7 mouse cellular contexts compared by ENCODE assay signal in the genomic region with DNA sequence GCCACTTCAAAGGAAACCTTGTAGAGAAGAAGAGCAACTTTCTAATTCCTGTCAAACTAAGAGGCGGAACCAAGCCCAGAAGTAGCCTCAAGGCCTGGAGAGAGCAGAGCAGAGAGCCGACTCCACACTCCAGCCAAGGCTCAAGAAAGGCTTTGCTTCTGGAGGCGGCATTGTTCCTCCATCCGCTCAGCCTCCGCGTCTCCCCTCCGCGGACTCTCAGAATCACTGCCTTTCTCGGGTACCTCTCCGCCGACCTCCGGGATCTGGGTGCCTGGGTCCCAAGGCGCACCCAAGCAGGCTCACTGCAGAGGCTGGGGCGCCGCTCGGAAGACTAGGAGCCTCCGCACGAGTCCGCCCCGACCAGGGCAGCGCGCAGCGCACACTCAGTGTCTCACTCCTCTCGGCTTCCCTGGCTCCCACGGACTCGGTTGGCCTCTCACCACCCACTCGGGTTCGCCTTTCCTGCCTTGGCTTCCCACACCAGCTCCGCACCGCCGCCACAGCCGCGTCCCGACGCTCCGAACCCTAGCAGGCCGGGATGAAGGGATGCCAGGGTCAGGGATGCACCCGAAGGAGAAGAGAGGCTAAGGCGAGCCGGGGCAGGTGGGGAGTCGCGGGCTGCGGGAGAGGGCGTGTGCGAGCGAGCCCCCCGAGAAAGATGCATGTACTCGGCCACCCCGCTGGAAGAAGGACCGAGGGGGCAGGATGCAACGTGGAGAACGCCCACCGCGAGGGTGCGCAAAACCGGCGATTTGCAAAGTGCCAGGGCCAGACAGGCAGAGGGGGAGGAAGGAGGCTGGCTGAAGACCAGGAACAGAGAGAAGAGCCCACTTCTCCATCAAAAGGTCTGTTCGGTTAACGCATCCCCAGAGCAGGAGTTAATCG. TPM values are rescaled to one million over a fixed set of nuclear protein-coding genes. Genes with fewer than 3 reads are reported as not detected.
A peak's percentile ranks its signal among the peaks of the same experiment; 100 is the strongest.
DNase-seq lines count a peak whose midpoint lies in the region; ATAC-seq lines count a peak whose summit lies in the region.

No protein-coding gene starts in this region.

- H3K27me3 ChIP-seq in lung, embryonic 15.5 days: peaks cover 46% of the 10 kb centered on the region
- peaks cover 21% of the 10 kb centered on the region for H3K27me3 ChIP-seq in neural tube, embryonic 11.5 days (ENCODE audit: control insufficient read depth, insufficient read depth, low read length)

- peak overlapping the region; percentile 91 for H3K4me2 ChIP-seq in lung, embryonic 15.5 days
- peak overlapping the region; percentile 95 for H3K4me2 ChIP-seq in neural tube, embryonic 11.5 days (ENCODE audit: low read depth)

- no peaks in the 10 kb centered on the region for H3K36me3 ChIP-seq in lung, embryonic 15.5 days
- no peaks in the 10 kb centered on the region for H3K36me3 ChIP-seq in neural tube, embryonic 11.5 days (ENCODE audit: control insufficient read depth, insufficient read depth, low read length)

- peaks cover 20% of the 10 kb centered on the region for H3K4me1 ChIP-seq in lung, embryonic 15.5 days
- H3K4me1 ChIP-seq in neural tube, embryonic 11.5 days (ENCODE audit: control insufficient read depth, insufficient read depth, low read length): no peaks in the 10 kb centered on the region

- 1% methylated on average over 60 of the region's 60 CpGs for WGBS in lung, embryonic 15.5 days
- WGBS in neural tube, embryonic 11.5 days: under 1% methylated on average over 60 of the region's 60 CpGs

- intact Hi-C loops in left cerebral cortex, postnatal 10 days (cut with DNase I): loop anchor here (5.0 kb wide), 1 partner anchor 501 kb away; no protein-coding TSS in a partner anchor

- peak overlapping the region; percentile 48 for H3K4me3 ChIP-seq in lung, embryonic 15.5 days
- H3K4me3 ChIP-seq in neural tube, embryonic 11.5 days (ENCODE audit: low read depth, low read length): peak overlapping the region; percentile 63

- H3K9me3 ChIP-seq in lung, embryonic 15.5 days: no peaks in the 10 kb centered on the region
- no peaks in the 10 kb centered on the region for H3K9me3 ChIP-seq in neural tube, embryonic 11.5 days (ENCODE audit: control insufficient read depth, low read length)

- 0 out of 2 replicates have a peak overlapping the region, but pooled peaks have one; percentile 31 for H3K9ac ChIP-seq in lung, embryonic 15.5 days
- peak overlapping the region; percentile 69 for H3K9ac ChIP-seq in neural tube, embryonic 11.5 days (ENCODE audit: low read length)

- H3K27ac ChIP-seq in lung, embryonic 15.5 days: no peak overlapping the region
- no peak overlapping the region for H3K27ac ChIP-seq in neural tube, embryonic 11.5 days (ENCODE audit: low read depth, low read length)

- peak; percentile 59; the same call in 1 of the 2 replicates for ATAC-seq in lung, embryonic 15.5 days (ENCODE audit: borderline replicate concordance, extremely low read depth, low FRiP score, low TSS enrichment)
- ATAC-seq in neural tube, embryonic 11.5 days (ENCODE audit: insufficient read depth, low FRiP score, low TSS enrichment): peak; percentile 80
- no peak for ATAC-seq in megakaryocyte progenitor cell, adult 5-6 weeks (replicated peaks; ENCODE audit: poor library complexity)

- DNase-seq in lung, adult 18-20 months: no peak
- peak; percentile 27 to 38 for DNase-seq in cerebellum, postnatal 36 days
- peak; percentile 38 to 67 for DNase-seq in frontal cortex, postnatal 14 days (ENCODE audit: low spot score in 2 of 2)
- DNase-seq in left cerebral cortex, postnatal 10 days (ENCODE audit: extremely low spot score in 1 of 2, low spot score in 2 of 2): peak; percentile 69 to 76
- DNase-seq in neural tube, embryonic 11.5 days (ENCODE audit: low spot score): peak; percentile 67

RNA-seq across cellular contexts. Expression of gene Nlgn1, which starts 0.8 kb away (rescaled TPM):
- 1.1 and 1.5 TPM in 2 replicates for polyA plus RNA-seq in lung, embryonic 15.5 days (2015; fragmentation: Nextera tagmentation; extraction: Ambion mirVana)
- 100 to 1,000 TPM; 124 to 125 TPM for total RNA-seq in left cerebral cortex, postnatal 10 days (2021)
- 3.6 and 5.1 TPM in 2 replicates for polyA plus RNA-seq in neural tube, embryonic 11.5 days (2014; fragmentation: Nextera tagmentation; extraction: Ambion mirVana)
- not detected in 2 replicates for total RNA-seq in megakaryocyte progenitor cell, adult 5-6 weeks (2015)
- total RNA-seq in megakaryocyte progenitor cell, adult 5-6 weeks (2017): not detected in 2 replicates

Comparison
In these comparisons a context has a peak if more than half of its experiments do, and no peak if none do; other contexts are left out.
1. DNase-seq: peak in cerebellum, postnatal 36 days (2 of 2), frontal cortex, postnatal 14 days (2 of 2), left cerebral cortex, postnatal 10 days (2 of 2) and neural tube, embryonic 11.5 days (single experiment); none in lung, adult 18-20 months (0 of 2).
2. RNA of gene Nlgn1, which starts 0.8 kb away (total RNA-seq): 124 to 125 TPM in left cerebral cortex, postnatal 10 days; not detected in megakaryocyte progenitor cell, adult 5-6 weeks; every median in the first group is over 100 times any median in the second.